Mouse (Mus musculus): Measurements from ENCODE around the gene Wsb1. TPM values are rescaled to one million over a fixed set of nuclear protein-coding genes. Genes with fewer than 3 reads are reported as not detected.
"Not testable (repeated sequence)": the region's sequence is repeated elsewhere in the genome, so short reads cannot be mapped to it uniquely, and the experiment has no call there.

The Wsb1 gene
- polyA plus RNA-seq (2014; fragmentation: Nextera tagmentation; extraction: Ambion mirVana): 425 and 498 TPM in 2 replicates

- 2% methylated on average over 50 of the region's 50 CpGs for WGBS
Measured at GRCm38 (mm10) chr11:79254391-79255098, at the start of gene Wsb1. Gene Wsb1, minus strand, starts transcription at chr11:79254671.

GRCm38 (mm10) chr11:79304245-79304644, 49.8 kb upstream of the Wsb1 start:
- not testable (repeated sequence) for H3K4me3 ChIP-seq (ENCODE audit: low read depth, low read length); H3K9me3 ChIP-seq (ENCODE audit: control insufficient read depth, low read length); H3K36me3 ChIP-seq (ENCODE audit: control insufficient read depth, insufficient read depth, low read length); DNase-seq (ENCODE audit: low spot score, missing footprints); ATAC-seq (ENCODE audit: low FRiP score); H3K9ac ChIP-seq (ENCODE audit: low read length); H3K27ac ChIP-seq (ENCODE audit: low read depth, low read length); H3K4me2 ChIP-seq; H3K27me3 ChIP-seq (ENCODE audit: control insufficient read depth, insufficient read depth, low read length)
- WGBS: 90% methylated on average over 4 of the region's 4 CpGs
- H3K4me1 ChIP-seq (ENCODE audit: control insufficient read depth, insufficient read depth, low read length): peaks cover 16% of the 10 kb centered on the region

More at GRCm38 (mm10) chr11:79254391-79255098, at the start of gene Wsb1:
- peak within 1 kb of the TSS; percentile 95 for H3K27ac ChIP-seq (ENCODE audit: low read depth, low read length)
- peak; percentile 100 for DNase-seq (ENCODE audit: low spot score, missing footprints)
- H3K4me2 ChIP-seq: peak within 1 kb of the TSS; percentile 84
- no peaks in the 10 kb centered on the region for H3K9me3 ChIP-seq (ENCODE audit: control insufficient read depth, low read length)
- ATAC-seq (ENCODE audit: low FRiP score): peak; percentile 95
- no peaks in the 10 kb centered on the region for H3K27me3 ChIP-seq (ENCODE audit: control insufficient read depth, insufficient read depth, low read length)
- peaks cover 7% of the 10 kb centered on the region for H3K4me1 ChIP-seq (ENCODE audit: control insufficient read depth, insufficient read depth, low read length)
- H3K4me3 ChIP-seq (ENCODE audit: low read depth, low read length): peak within 1 kb of the TSS; percentile 96
- H3K9ac ChIP-seq (ENCODE audit: low read length): peak within 1 kb of the TSS; percentile 99
- peaks cover 7% of the 10 kb centered on the region; the same call in 1 of the 2 replicates for H3K36me3 ChIP-seq (ENCODE audit: control insufficient read depth, insufficient read depth, low read length)

- Histone ChIP-seq H3K36me3 (ENCODE audit: control insufficient read depth, insufficient read depth, low read length) (no peaks in the 10 kb centered on the region), H3K9me3 (ENCODE audit: control insufficient read depth, low read length) (no peaks in the 10 kb centered on the region), H3K27me3 (ENCODE audit: control insufficient read depth, insufficient read depth, low read length) (no peaks in the 10 kb centered on the region), H3K27ac (ENCODE audit: low read depth, low read length) (no peak overlapping the region), H3K4me3 (ENCODE audit: low read depth, low read length) (no peak overlapping the region), H3K4me2 (no peak overlapping the region), H3K9ac (ENCODE audit: low read length) (no peak overlapping the region), H3K4me1 (ENCODE audit: control insufficient read depth, insufficient read depth, low read length) (peaks cover 16% of the 10 kb centered on the region)
- 86% methylated on average over 6 of the region's 6 CpGs for WGBS
- DNase-seq (ENCODE audit: low spot score, missing footprints) (no peak), ATAC-seq (ENCODE audit: low FRiP score) (no peak)
Measured at GRCm38 (mm10) chr11:79303109-79303508, 48.6 kb upstream of the Wsb1 start.

- Histone ChIP-seq H3K36me3 (ENCODE audit: control insufficient read depth, insufficient read depth, low read length) (no peaks in the 10 kb centered on the region), H3K9ac (ENCODE audit: low read length) (no peak overlapping the region), H3K27me3 (ENCODE audit: control insufficient read depth, insufficient read depth, low read length) (no peaks in the 10 kb centered on the region), H3K9me3 (ENCODE audit: control insufficient read depth, low read length) (no peaks in the 10 kb centered on the region), H3K27ac (ENCODE audit: low read depth, low read length) (no peak overlapping the region), H3K4me2 (no peak overlapping the region), H3K4me3 (ENCODE audit: low read depth, low read length) (no peak overlapping the region), H3K4me1 (ENCODE audit: control insufficient read depth, insufficient read depth, low read length) (no peaks in the 10 kb centered on the region)
- 82% methylated on average over 9 of the region's 9 CpGs for WGBS
- ATAC-seq (ENCODE audit: low FRiP score): no peak
- DNase-seq (ENCODE audit: low spot score, missing footprints): no peak
Measured at GRCm38 (mm10) chr11:79299719-79300431, 45.4 kb upstream of the Wsb1 start.

GRCm38 (mm10) chr11:79296856-79297491, 42.5 kb upstream of the Wsb1 start, which contains the start of gene Gm9964:
Gene Gm9964, minus strand, starts transcription at chr11:79296906.
- DNase-seq (ENCODE audit: low spot score, missing footprints) (no peak), ATAC-seq (ENCODE audit: low FRiP score) (no peak)
- 89% methylated on average over 5 of the region's 5 CpGs for WGBS
- H3K9me3 ChIP-seq (ENCODE audit: control insufficient read depth, low read length): no peaks in the 10 kb centered on the region
- H3K27me3 ChIP-seq (ENCODE audit: control insufficient read depth, insufficient read depth, low read length): no peaks in the 10 kb centered on the region
- H3K4me1 ChIP-seq (ENCODE audit: control insufficient read depth, insufficient read depth, low read length): no peaks in the 10 kb centered on the region
- H3K27ac ChIP-seq (ENCODE audit: low read depth, low read length): no peak within 1 kb of the TSS
- no peak within 1 kb of the TSS for H3K4me2 ChIP-seq
- no peak within 1 kb of the TSS for H3K4me3 ChIP-seq (ENCODE audit: low read depth, low read length)
- H3K36me3 ChIP-seq (ENCODE audit: control insufficient read depth, insufficient read depth, low read length): no peaks in the 10 kb centered on the region
- H3K9ac ChIP-seq (ENCODE audit: low read length): no peak within 1 kb of the TSS

GRCm38 (mm10) chr11:79296167-79296566, 41.7 kb upstream of the Wsb1 start:
- DNase-seq (ENCODE audit: low spot score, missing footprints) (peak; percentile 93), ATAC-seq (ENCODE audit: low FRiP score) (no peak)
- H3K4me2 ChIP-seq: no peak overlapping the region
- H3K4me1 ChIP-seq (ENCODE audit: control insufficient read depth, insufficient read depth, low read length): no peaks in the 10 kb centered on the region
- H3K27ac ChIP-seq (ENCODE audit: low read depth, low read length): no peak overlapping the region
- 34% methylated on average over 1 of the region's 1 CpGs for WGBS
- H3K27me3 ChIP-seq (ENCODE audit: control insufficient read depth, insufficient read depth, low read length): no peaks in the 10 kb centered on the region
- H3K36me3 ChIP-seq (ENCODE audit: control insufficient read depth, insufficient read depth, low read length): no peaks in the 10 kb centered on the region
- H3K4me3 ChIP-seq (ENCODE audit: low read depth, low read length): no peak overlapping the region
- no peak overlapping the region for H3K9ac ChIP-seq (ENCODE audit: low read length)
- no peaks in the 10 kb centered on the region for H3K9me3 ChIP-seq (ENCODE audit: control insufficient read depth, low read length)

- Histone ChIP-seq H3K4me2 (no peak overlapping the region), H3K36me3 (ENCODE audit: control insufficient read depth, insufficient read depth, low read length) (no peaks in the 10 kb centered on the region), H3K9me3 (ENCODE audit: control insufficient read depth, low read length) (no peaks in the 10 kb centered on the region), H3K27me3 (ENCODE audit: control insufficient read depth, insufficient read depth, low read length) (no peaks in the 10 kb centered on the region), H3K4me1 (ENCODE audit: control insufficient read depth, insufficient read depth, low read length) (no peaks in the 10 kb centered on the region), H3K9ac (ENCODE audit: low read length) (no peak overlapping the region), H3K27ac (ENCODE audit: low read depth, low read length) (no peak overlapping the region), H3K4me3 (ENCODE audit: low read depth, low read length) (no peak overlapping the region)
- no peak for DNase-seq (ENCODE audit: low spot score, missing footprints)
- 81% methylated on average over 1 of the region's 1 CpGs for WGBS
- no peak for ATAC-seq (ENCODE audit: low FRiP score)
Measured at GRCm38 (mm10) chr11:79293971-79294370, 39.5 kb upstream of the Wsb1 start.

- DNase-seq (ENCODE audit: low spot score, missing footprints) (no peak), ATAC-seq (ENCODE audit: low FRiP score) (no peak)
- no peaks in the 10 kb centered on the region for H3K4me1 ChIP-seq (ENCODE audit: control insufficient read depth, insufficient read depth, low read length)
- 89% methylated on average over 3 of the region's 3 CpGs for WGBS
- H3K4me2 ChIP-seq: no peak overlapping the region
- no peak overlapping the region for H3K27ac ChIP-seq (ENCODE audit: low read depth, low read length)
- H3K9ac ChIP-seq (ENCODE audit: low read length): no peak overlapping the region
- H3K36me3 ChIP-seq (ENCODE audit: control insufficient read depth, insufficient read depth, low read length): no peaks in the 10 kb centered on the region
- no peaks in the 10 kb centered on the region for H3K27me3 ChIP-seq (ENCODE audit: control insufficient read depth, insufficient read depth, low read length)
- H3K9me3 ChIP-seq (ENCODE audit: control insufficient read depth, low read length): no peaks in the 10 kb centered on the region
- no peak overlapping the region for H3K4me3 ChIP-seq (ENCODE audit: low read depth, low read length)
Measured at GRCm38 (mm10) chr11:79293025-79293424, 38.6 kb upstream of the Wsb1 start.

GRCm38 (mm10) chr11:79292130-79292529, 37.7 kb upstream of the Wsb1 start:
- Histone ChIP-seq H3K27ac (ENCODE audit: low read depth, low read length) (no peak overlapping the region), H3K9me3 (ENCODE audit: control insufficient read depth, low read length) (no peaks in the 10 kb centered on the region), H3K4me2 (no peak overlapping the region), H3K4me1 (ENCODE audit: control insufficient read depth, insufficient read depth, low read length) (no peaks in the 10 kb centered on the region), H3K36me3 (ENCODE audit: control insufficient read depth, insufficient read depth, low read length) (no peaks in the 10 kb centered on the region), H3K9ac (ENCODE audit: low read length) (no peak overlapping the region), H3K27me3 (ENCODE audit: control insufficient read depth, insufficient read depth, low read length) (no peaks in the 10 kb centered on the region), H3K4me3 (ENCODE audit: low read depth, low read length) (no peak overlapping the region)
- no peak for ATAC-seq (ENCODE audit: low FRiP score)
- no peak for DNase-seq (ENCODE audit: low spot score, missing footprints)
- 76% methylated on average over 3 of the region's 3 CpGs for WGBS

Measured in midbrain, embryonic 11.5 days (tissue).